Mouse (Mus musculus) ES-E14 (cell line): ENCODE results near the gene Rab40c.

Experiments
- CHD2 ChIP-seq: IDR thresholded peaks from 2 replicates; pipeline ENCODE4 v1.6.1; 2014; ENCODE audit warnings: mild to moderate bottlenecking, low read depth, low read length, inconsistent platforms
- HCFC1 ChIP-seq: IDR thresholded peaks from 2 replicates; pipeline ENCODE4 v1.6.1; 2012; ENCODE audit warnings: low read length, inconsistent platforms, borderline replicate concordance; ENCODE audit not compliant: insufficient read depth
- MAFK ChIP-seq: IDR thresholded peaks from 2 replicates; pipeline ENCODE4 v1.6.1; 2014; ENCODE audit warnings: mild to moderate bottlenecking, low read depth, low read length, inconsistent platforms; ENCODE audit not compliant: insufficient read depth
- ZC3H11A ChIP-seq: IDR thresholded peaks from 2 replicates; pipeline ENCODE4 v1.6.1; 2012; ENCODE audit warnings: low read depth, mild to moderate bottlenecking, inconsistent platforms, low read length, borderline replicate concordance
- ZNF384 ChIP-seq: IDR thresholded peaks from 2 replicates; pipeline ENCODE4 v1.6.1; 2012; ENCODE audit warnings: low read depth, low read length, inconsistent platforms

DNA sequence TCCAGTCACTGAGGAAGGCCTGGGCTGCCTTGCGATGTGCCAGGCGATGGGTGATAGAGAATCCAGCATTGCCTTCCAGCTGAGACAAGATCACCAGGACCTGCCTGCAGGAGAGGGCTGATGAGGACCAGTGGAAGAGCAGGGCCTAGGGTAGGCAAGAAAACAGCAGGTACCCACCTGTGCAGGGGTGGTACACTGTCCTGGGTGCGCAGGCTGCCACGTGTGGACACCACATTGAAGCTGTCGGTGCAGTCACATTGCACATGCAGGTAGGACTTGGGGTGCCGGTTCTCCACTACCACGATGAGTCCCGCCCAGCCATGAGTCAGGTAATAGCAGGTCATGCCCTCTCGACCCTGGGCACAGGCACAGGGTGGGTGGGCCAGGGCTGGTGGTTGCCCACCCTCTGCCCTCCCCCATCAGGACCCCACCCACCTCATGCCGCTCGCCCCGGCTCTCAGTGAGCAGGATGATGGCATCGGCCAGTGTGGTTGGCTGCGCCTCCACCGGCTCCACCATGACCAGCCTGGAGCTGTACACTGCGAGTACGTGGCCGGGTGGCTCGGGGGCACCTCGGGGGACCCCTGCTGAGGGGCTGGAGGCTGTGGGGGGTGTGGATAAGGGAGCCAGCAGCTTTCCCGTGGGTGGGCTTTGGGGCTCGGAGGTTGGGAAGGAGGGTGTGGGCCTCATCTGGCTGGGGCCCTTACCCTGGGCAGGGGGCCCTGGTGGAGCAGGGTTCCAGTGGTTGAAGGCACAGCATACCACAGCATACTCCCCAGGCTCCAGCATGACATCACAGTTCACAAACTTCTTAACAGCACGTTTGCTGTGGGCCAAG is 40.3 kb upstream of the Rab40c start:
- no peak for TF ChIP-seq CHD2
- TF ChIP-seq ZNF384 = no peak
- no peak for TF ChIP-seq HCFC1
- TF ChIP-seq ZC3H11A = no peak
- no peak for TF ChIP-seq MAFK
